Mouse (Mus musculus) forebrain, embryonic 12.5 days (tissue): Measurements from ENCODE around the gene Lrig1. TPM values are rescaled to one million over a fixed set of nuclear protein-coding genes. Genes with fewer than 3 reads are reported as not detected.
A peak's percentile ranks its signal among the peaks of the same experiment; 100 is the strongest.

ENCODE experiments used
- ATAC-seq: fragments of 200-750 bp; cut with Nextera tagmentation; 2 replicates; pipeline ENCODE4 v1.8.0; 2017; ENCODE audit warnings: moderate TSS enrichment; ENCODE audit not compliant: low FRiP score
- H3K27ac ChIP-seq: fragments of 300-500 bp; sonication (generic); 2 replicates; pipeline ENCODE4 v1.5.1; 2016; ENCODE audit warnings: mild to moderate bottlenecking
- H3K27me3 ChIP-seq: fragments of 300-500 bp; sonication (generic); 2 replicates; pipeline ENCODE4 v1.6.1; 2016; ENCODE audit warnings: mild to moderate bottlenecking
- H3K36me3 ChIP-seq: fragments of 300-500 bp; sonication (generic); replicated peaks from 2 replicates; pipeline ENCODE4 v1.6.1; 2016; ENCODE audit warnings: mild to moderate bottlenecking
- H3K4me1 ChIP-seq: fragments of 300-500 bp; sonication (generic); 2 replicates; pipeline ENCODE4 v1.6.1; 2016
- H3K4me2 ChIP-seq: fragments of 300-500 bp; sonication (generic); 2 replicates; pipeline ENCODE4 v1.6.1; 2016; ENCODE audit warnings: mild to moderate bottlenecking, moderate library complexity
- H3K4me3 ChIP-seq: fragments of 300-500 bp; sonication (generic); replicated peaks from 2 replicates; pipeline ENCODE4 v1.5.1; 2016; ENCODE audit warnings: mild to moderate bottlenecking
- H3K9ac ChIP-seq: fragments of 300-500 bp; sonication (generic); 2 replicates; pipeline ENCODE4 v1.6.1; 2016; ENCODE audit warnings: mild to moderate bottlenecking
- H3K9me3 ChIP-seq: fragments of 300-500 bp; sonication (generic); 2 replicates; pipeline ENCODE4 v1.6.1; 2016
- WGBS: fragments of 180-500 bp; shearing (Covaris S2); methylation state at CpG from one replicate; pipeline ENCODE4 v1.1.7; 2016; 5-methylcytosine and 5-hydroxymethylcytosine counted together
- polyA plus RNA-seq: library from polyadenylated mRNA; unstranded; fragments of >200 nt; fragmentation: Nextera tagmentation; extraction: Ambion mirVana; gene quantifications from 2 replicates; pipeline ENCODE4 v1.2.1, GENCODE M21; 2016

Lrig1 gene
- polyA plus RNA-seq, 1 experiment from 2014 or later: 17.7 TPM

- H3K4me2 ChIP-seq: no peak overlapping the region
- H3K27ac ChIP-seq: no peak overlapping the region
- no peaks in the 10 kb centered on the region for H3K9me3 ChIP-seq
- H3K4me3 ChIP-seq: no peak overlapping the region
- H3K4me1 ChIP-seq: peaks cover 57% of the 10 kb centered on the region
- H3K9ac ChIP-seq: no peak overlapping the region
- no peaks in the 10 kb centered on the region for H3K27me3 ChIP-seq
- ATAC-seq: no peak
- WGBS: 73% methylated on average over 5 of the region's 5 CpGs
- H3K36me3 ChIP-seq: no peaks in the 10 kb centered on the region
Measured at GRCm38 (mm10) chr6:94637024-94637434, 62.9 kb downstream of the Lrig1 start.

GRCm38 (mm10) chr6:94635343-94635742, 64.6 kb downstream of the Lrig1 start:
- ATAC-seq: no peak
- 33% methylated on average over 1 of the region's 1 CpGs for WGBS
- peaks cover 65% of the 10 kb centered on the region for H3K4me1 ChIP-seq
- no peaks in the 10 kb centered on the region for H3K27me3 ChIP-seq
- H3K27ac ChIP-seq: 0 out of 2 replicates have a peak overlapping the region, but pooled peaks have one; percentile 19
- no peak overlapping the region for H3K4me2 ChIP-seq
- H3K9me3 ChIP-seq: no peaks in the 10 kb centered on the region
- no peak overlapping the region for H3K9ac ChIP-seq
- H3K36me3 ChIP-seq: no peaks in the 10 kb centered on the region
- no peak overlapping the region for H3K4me3 ChIP-seq

- no peak for ATAC-seq
- Histone ChIP-seq H3K9me3 (no peaks in the 10 kb centered on the region), H3K9ac (no peak overlapping the region), H3K4me3 (no peak overlapping the region), H3K4me1 (peaks cover 67% of the 10 kb centered on the region), H3K36me3 (0 out of 2 replicates have a peak, but pooled peaks cover 4% of the 10 kb centered on the region), H3K27ac (no peak overlapping the region), H3K27me3 (no peaks in the 10 kb centered on the region), H3K4me2 (no peak overlapping the region)
- WGBS: 70% methylated on average over 9 of the region's 9 CpGs
Measured at GRCm38 (mm10) chr6:94634710-94635109, 65.2 kb downstream of the Lrig1 start.

- H3K4me3 ChIP-seq: no peak overlapping the region
- H3K4me2 ChIP-seq: no peak overlapping the region
- no peaks in the 10 kb centered on the region for H3K27me3 ChIP-seq
- no peak overlapping the region for H3K27ac ChIP-seq
- H3K9me3 ChIP-seq: no peaks in the 10 kb centered on the region
- no peak overlapping the region for H3K9ac ChIP-seq
- no peak for ATAC-seq
- WGBS: 90% methylated on average over 4 of the region's 4 CpGs
- H3K4me1 ChIP-seq: peaks cover 70% of the 10 kb centered on the region
- H3K36me3 ChIP-seq: 0 out of 2 replicates have a peak, but pooled peaks cover 7% of the 10 kb centered on the region
Measured at GRCm38 (mm10) chr6:94634274-94634673, 65.7 kb downstream of the Lrig1 start.

- H3K27me3 ChIP-seq: no peaks in the 10 kb centered on the region
- ATAC-seq: no peak
- H3K4me3 ChIP-seq: no peak overlapping the region
- H3K4me1 ChIP-seq: peaks cover 86% of the 10 kb centered on the region
- H3K9me3 ChIP-seq: no peaks in the 10 kb centered on the region
- WGBS: 51% methylated on average over 6 of the region's 6 CpGs
- H3K4me2 ChIP-seq: no peak overlapping the region
- H3K9ac ChIP-seq: no peak overlapping the region
- H3K36me3 ChIP-seq: peaks cover 24% of the 10 kb centered on the region; the same call in 1 of the 2 replicates
- H3K27ac ChIP-seq: peak overlapping the region; percentile 83
Measured at GRCm38 (mm10) chr6:94631779-94632082, 68.2 kb downstream of the Lrig1 start.

GRCm38 (mm10) chr6:94631051-94631778, 68.7 kb downstream of the Lrig1 start:
- Histone ChIP-seq H3K27ac (peak overlapping the region; percentile 83), H3K36me3 (peaks cover 29% of the 10 kb centered on the region), H3K4me1 (peaks cover 81% of the 10 kb centered on the region), H3K27me3 (no peaks in the 10 kb centered on the region), H3K4me2 (no peak overlapping the region), H3K9me3 (no peaks in the 10 kb centered on the region), H3K4me3 (no peak overlapping the region), H3K9ac (no peak overlapping the region; the same call in 1 of the 2 replicates)
- ATAC-seq: 0 out of 2 replicates have a peak, but pooled peaks have one; percentile 48
- WGBS: 36% methylated on average over 7 of the region's 7 CpGs

- Histone ChIP-seq H3K36me3 (peaks cover 49% of the 10 kb centered on the region), H3K27ac (no peak overlapping the region), H3K4me1 (peaks cover 61% of the 10 kb centered on the region), H3K9ac (no peak overlapping the region), H3K9me3 (no peaks in the 10 kb centered on the region), H3K4me3 (no peak overlapping the region), H3K4me2 (no peak overlapping the region), H3K27me3 (no peaks in the 10 kb centered on the region)
- ATAC-seq: no peak
- WGBS: 56% methylated on average over 6 of the region's 6 CpGs
Measured at GRCm38 (mm10) chr6:94628787-94629186, 71.2 kb downstream of the Lrig1 start.

- no peaks in the 10 kb centered on the region for H3K27me3 ChIP-seq
- H3K9ac ChIP-seq: no peak overlapping the region
- peaks cover 52% of the 10 kb centered on the region for H3K36me3 ChIP-seq
- peaks cover 57% of the 10 kb centered on the region for H3K4me1 ChIP-seq
- H3K27ac ChIP-seq: peak overlapping the region; percentile 73
- no peak for ATAC-seq
- WGBS: 62% methylated on average over 15 of the region's 15 CpGs
- no peak overlapping the region for H3K4me2 ChIP-seq
- H3K4me3 ChIP-seq: no peak overlapping the region
- no peaks in the 10 kb centered on the region for H3K9me3 ChIP-seq
Measured at GRCm38 (mm10) chr6:94627714-94628595, 72.0 kb downstream of the Lrig1 start.

- no peak for ATAC-seq
Measured at GRCm38 (mm10) chr6:94626807-94627206, 73.2 kb downstream of the Lrig1 start.

GRCm38 (mm10) chr6:94625896-94626295, 74.1 kb downstream of the Lrig1 start:
- Histone ChIP-seq H3K27me3 (no peaks in the 10 kb centered on the region), H3K4me3 (no peak overlapping the region), H3K9ac (no peak overlapping the region), H3K27ac (no peak overlapping the region), H3K4me1 (peaks cover 37% of the 10 kb centered on the region), H3K4me2 (no peak overlapping the region), H3K9me3 (no peaks in the 10 kb centered on the region), H3K36me3 (peaks cover 73% of the 10 kb centered on the region)
- WGBS: 87% methylated on average over 5 of the region's 5 CpGs
- ATAC-seq: no peak

More at GRCm38 (mm10) chr6:94626807-94627206, 73.2 kb downstream of the Lrig1 start:
- no peaks in the 10 kb centered on the region for H3K27me3 ChIP-seq
- H3K4me3 ChIP-seq: no peak overlapping the region
- no peak overlapping the region for H3K9ac ChIP-seq
- peaks cover 46% of the 10 kb centered on the region for H3K4me1 ChIP-seq
- H3K36me3 ChIP-seq: peaks cover 64% of the 10 kb centered on the region
- 67% methylated on average over 2 of the region's 2 CpGs for WGBS
- H3K4me2 ChIP-seq: no peak overlapping the region
- no peak overlapping the region for H3K27ac ChIP-seq
- H3K9me3 ChIP-seq: no peaks in the 10 kb centered on the region

GRCm38 (mm10) chr6:94624543-94624942, 75.4 kb downstream of the Lrig1 start:
- no peak for ATAC-seq
- Histone ChIP-seq H3K9me3 (no peaks in the 10 kb centered on the region), H3K27me3 (no peaks in the 10 kb centered on the region), H3K36me3 (peaks cover 80% of the 10 kb centered on the region), H3K27ac (no peak overlapping the region), H3K4me1 (peaks cover 23% of the 10 kb centered on the region), H3K9ac (no peak overlapping the region), H3K4me2 (no peak overlapping the region), H3K4me3 (no peak overlapping the region)
- WGBS: 91% methylated on average over 5 of the region's 5 CpGs

- Histone ChIP-seq H3K4me1 (peaks cover 10% of the 10 kb centered on the region), H3K27me3 (no peaks in the 10 kb centered on the region), H3K36me3 (peaks cover 88% of the 10 kb centered on the region), H3K27ac (no peak overlapping the region), H3K9ac (no peak overlapping the region), H3K4me2 (no peak overlapping the region), H3K9me3 (no peaks in the 10 kb centered on the region), H3K4me3 (no peak overlapping the region)
- WGBS: 73% methylated on average over 4 of the region's 4 CpGs
- ATAC-seq: peak; percentile 78
Measured at GRCm38 (mm10) chr6:94622983-94623382, 77.0 kb downstream of the Lrig1 start.
